29 mouse cellular contexts compared by ENCODE assay signal in genomic region chr1:192259146-192259545, GRCm38 (mm10).
"Had no signal": no experiment of that assay in that cellular context is flagged by ENCODE, and none has a peak within 500 bp of the region (broad histone marks: within the 10 kb centered on the region; RNA-seq: fewer than 3 reads in every experiment).

No protein-coding gene starts in this region.

- H3K27ac ChIP-seq: heart, embryonic 13.5 days; heart, embryonic 15.5 days; hindbrain, embryonic 10.5 days; hindbrain, embryonic 12.5 days; hindbrain, embryonic 13.5 days; hindbrain, embryonic 14.5 days; hindbrain, embryonic 15.5 days; hindbrain, postnatal 0 days; intestine, embryonic 15.5 days; kidney, embryonic 15.5 days; kidney, postnatal 0 days; layer of hippocampus, adult 2 months; left cerebral cortex, adult 2 months had no signal

- H3K9me3 ChIP-seq: heart, embryonic 13.5 days; heart, embryonic 15.5 days; hindbrain, embryonic 10.5 days; hindbrain, embryonic 12.5 days; hindbrain, embryonic 13.5 days; hindbrain, embryonic 15.5 days; intestine, embryonic 15.5 days; kidney, embryonic 15.5 days had no signal

- H3K27me3 ChIP-seq: heart, embryonic 12.5 days; heart, embryonic 15.5 days; hindbrain, embryonic 12.5 days; hindbrain, embryonic 13.5 days; hindbrain, embryonic 15.5 days; intestine, embryonic 15.5 days; kidney, embryonic 15.5 days had no signal

- H3K4me3 ChIP-seq: heart, embryonic 12.5 days; heart, embryonic 13.5 days; heart, embryonic 15.5 days; hindbrain, embryonic 10.5 days; hindbrain, embryonic 12.5 days; hindbrain, embryonic 13.5 days; hindbrain, embryonic 15.5 days; intestine, embryonic 15.5 days; kidney, embryonic 15.5 days; layer of hippocampus, adult 2 months; left cerebral cortex, adult 2 months had no signal

- H3K4me1 ChIP-seq: heart, embryonic 12.5 days; heart, embryonic 13.5 days; heart, embryonic 15.5 days; hindbrain, embryonic 10.5 days; hindbrain, embryonic 12.5 days; hindbrain, embryonic 13.5 days; hindbrain, embryonic 15.5 days; intestine, embryonic 15.5 days; kidney, embryonic 15.5 days had no signal

- H3K36me3 ChIP-seq: heart, embryonic 12.5 days; heart, embryonic 13.5 days; heart, embryonic 15.5 days; hindbrain, embryonic 10.5 days; hindbrain, embryonic 12.5 days; hindbrain, embryonic 13.5 days; hindbrain, embryonic 15.5 days; intestine, embryonic 15.5 days; kidney, embryonic 15.5 days had no signal

- DNase-seq: heart, postnatal 10 days; heart, postnatal 14 days; heart, postnatal 4 days; kidney, adult 11 months; kidney, adult 18-20 months; kidney, adult 2 months; kidney, adult 8-10 months; kidney, adult 9 months; kidney, postnatal 10 days; kidney, postnatal 14 days; kidney, postnatal 25 days; kidney, postnatal 36 days; kidney, postnatal 4 days; layer of hippocampus, adult 9-11 months; layer of hippocampus, postnatal 36 days had no signal
